Mouse (Mus musculus): Measurements from ENCODE around the gene Tulp4. TPM values are rescaled to one million over a fixed set of nuclear protein-coding genes. Genes with fewer than 3 reads are reported as not detected.
"Not testable (repeated sequence)": the region's sequence is repeated elsewhere in the genome, so short reads cannot be mapped to it uniquely, and the experiment has no call there.

Gene Tulp4
- polyA plus RNA-seq, 1 experiment from 2014 or later, result 59.4 TPM

- not testable (repeated sequence) for H3K27ac ChIP-seq (ENCODE audit: poor library complexity, severe bottlenecking); H3K4me2 ChIP-seq; H3K9ac ChIP-seq; H3K27me3 ChIP-seq (replicated peaks); H3K4me3 ChIP-seq; H3K4me1 ChIP-seq (replicated peaks); H3K36me3 ChIP-seq; H3K9me3 ChIP-seq (replicated peaks); ATAC-seq (ENCODE audit: insufficient number of reproducible peaks, low FRiP score)
- WGBS, result 62% methylated on average over 8 of the region's 8 CpGs
Observed at GRCm38 (mm10) chr17:6279205-6279604, 173.0 kb downstream of the Tulp4 start.

GRCm38 (mm10) chr17:6279772-6280171 lies 173.5 kb downstream of the Tulp4 start:
- H3K27ac ChIP-seq (ENCODE audit: poor library complexity, severe bottlenecking); H3K9ac ChIP-seq; H3K27me3 ChIP-seq (replicated peaks); ATAC-seq (ENCODE audit: insufficient number of reproducible peaks, low FRiP score); H3K4me2 ChIP-seq; H3K36me3 ChIP-seq; H3K4me3 ChIP-seq; H3K9me3 ChIP-seq (replicated peaks); H3K4me1 ChIP-seq (replicated peaks): not testable (repeated sequence)
- WGBS, result 87% methylated on average over 10 of the region's 10 CpGs

GRCm38 (mm10) chr17:6280513-6280912 lies 174.3 kb downstream of the Tulp4 start:
- not testable (repeated sequence) for H3K4me1 ChIP-seq (replicated peaks); H3K27me3 ChIP-seq (replicated peaks); ATAC-seq (ENCODE audit: insufficient number of reproducible peaks, low FRiP score); H3K36me3 ChIP-seq; H3K4me3 ChIP-seq; H3K9me3 ChIP-seq (replicated peaks); H3K4me2 ChIP-seq; H3K9ac ChIP-seq; H3K27ac ChIP-seq (ENCODE audit: poor library complexity, severe bottlenecking)
- WGBS, result 94% methylated on average over 19 of the region's 19 CpGs

- WGBS, result 91% methylated on average over 8 of the region's 10 CpGs
- H3K27me3 ChIP-seq (replicated peaks); H3K9me3 ChIP-seq (replicated peaks); H3K36me3 ChIP-seq; H3K4me2 ChIP-seq; H3K4me1 ChIP-seq (replicated peaks); H3K4me3 ChIP-seq; ATAC-seq (ENCODE audit: insufficient number of reproducible peaks, low FRiP score); H3K9ac ChIP-seq; H3K27ac ChIP-seq (ENCODE audit: poor library complexity, severe bottlenecking): not testable (repeated sequence)
Observed at GRCm38 (mm10) chr17:6283137-6283536, 176.9 kb downstream of the Tulp4 start.

GRCm38 (mm10) chr17:6286169-6286568 lies 179.9 kb downstream of the Tulp4 start:
- ATAC-seq (ENCODE audit: insufficient number of reproducible peaks, low FRiP score); H3K27me3 ChIP-seq (replicated peaks); H3K4me2 ChIP-seq; H3K36me3 ChIP-seq; H3K4me3 ChIP-seq; H3K9ac ChIP-seq; H3K4me1 ChIP-seq (replicated peaks); H3K9me3 ChIP-seq (replicated peaks); H3K27ac ChIP-seq (ENCODE audit: poor library complexity, severe bottlenecking): not testable (repeated sequence)
- 91% methylated on average over 5 of the region's 5 CpGs for WGBS

- not testable (repeated sequence) for H3K36me3 ChIP-seq; H3K4me3 ChIP-seq; ATAC-seq (ENCODE audit: insufficient number of reproducible peaks, low FRiP score); H3K4me1 ChIP-seq (replicated peaks); H3K9ac ChIP-seq; H3K27ac ChIP-seq (ENCODE audit: poor library complexity, severe bottlenecking); H3K27me3 ChIP-seq (replicated peaks); H3K4me2 ChIP-seq; H3K9me3 ChIP-seq (replicated peaks)
- whole genome bisulfite sequencing, result 92% methylated on average over 12 of the region's 12 CpGs
Observed at GRCm38 (mm10) chr17:6289045-6289444, 182.8 kb downstream of the Tulp4 start.

- not testable (repeated sequence) for H3K9me3 ChIP-seq (replicated peaks); H3K27me3 ChIP-seq (replicated peaks); ATAC-seq (ENCODE audit: insufficient number of reproducible peaks, low FRiP score); H3K4me1 ChIP-seq (replicated peaks); H3K4me3 ChIP-seq; H3K36me3 ChIP-seq; H3K4me2 ChIP-seq; H3K27ac ChIP-seq (ENCODE audit: poor library complexity, severe bottlenecking); H3K9ac ChIP-seq
- WGBS, result no CpG with 5 or more reads among the region's 5 CpGs
Observed at GRCm38 (mm10) chr17:6293882-6294281, 187.6 kb downstream of the Tulp4 start.

GRCm38 (mm10) chr17:6297060-6297795 lies 191.0 kb downstream of the Tulp4 start:
- not testable (repeated sequence) for H3K4me3 ChIP-seq; H3K27me3 ChIP-seq (replicated peaks); H3K4me2 ChIP-seq; H3K9ac ChIP-seq; H3K4me1 ChIP-seq (replicated peaks); H3K9me3 ChIP-seq (replicated peaks); H3K27ac ChIP-seq (ENCODE audit: poor library complexity, severe bottlenecking); H3K36me3 ChIP-seq; ATAC-seq (ENCODE audit: insufficient number of reproducible peaks, low FRiP score)
- 79% methylated on average over 9 of the region's 15 CpGs for WGBS

- not testable (repeated sequence) for H3K9me3 ChIP-seq (replicated peaks); H3K27me3 ChIP-seq (replicated peaks); H3K4me1 ChIP-seq (replicated peaks); H3K4me2 ChIP-seq; H3K27ac ChIP-seq (ENCODE audit: poor library complexity, severe bottlenecking); H3K4me3 ChIP-seq; H3K36me3 ChIP-seq; H3K9ac ChIP-seq
- peak; percentile 24; the same call in 1 of the 2 replicates for ATAC-seq (ENCODE audit: insufficient number of reproducible peaks, low FRiP score)
- 77% methylated on average over 9 of the region's 12 CpGs for WGBS
Observed at GRCm38 (mm10) chr17:6300190-6300863, 194.1 kb downstream of the Tulp4 start.

Small RNA genes lying within 50 kb of the gene (microRNA-seq; reads per million reads assigned to microRNA genes)
- gene Gm22774, result not detected

Other genes with a start within 250 kb of the Tulp4 start
- 3.8 and 3.9 TPM in 2 replicates for gene Synj2, start 165.2 kb upstream of the Tulp4 start, polyA plus RNA-seq (2016; fragmentation: Nextera tagmentation; extraction: Ambion mirVana)
- gene Serac1, start 26.7 kb upstream of the Tulp4 start, polyA plus RNA-seq (2016; fragmentation: Nextera tagmentation; extraction: Ambion mirVana), result 5.1 and 5.7 TPM in 2 replicates
- gene Gtf2h5, start 26.7 kb upstream of the Tulp4 start, polyA plus RNA-seq (2016; fragmentation: Nextera tagmentation; extraction: Ambion mirVana), result 142 and 147 TPM in 2 replicates
- gene Tmem181a, start 150.4 kb downstream of the Tulp4 start, polyA plus RNA-seq (2016; fragmentation: Nextera tagmentation; extraction: Ambion mirVana), result 23.7 and 24.5 TPM in 2 replicates
- gene Dynlt1a, start 211.1 kb downstream of the Tulp4 start, polyA plus RNA-seq (2016; fragmentation: Nextera tagmentation; extraction: Ambion mirVana), result 10.9 and 12.3 TPM in 2 replicates